Mouse (Mus musculus) lung, postnatal 10 days (tissue): ENCODE results near the gene Gm15155.
"Not testable (repeated sequence)": the region's sequence is repeated elsewhere in the genome, so short reads cannot be mapped to it uniquely, and the experiment has no call there.

Experiments used
- DNase-seq: peaks from one replicate; pipeline ENCODE4 v3.0.0; 2021

Gene Gm15155

DNA sequence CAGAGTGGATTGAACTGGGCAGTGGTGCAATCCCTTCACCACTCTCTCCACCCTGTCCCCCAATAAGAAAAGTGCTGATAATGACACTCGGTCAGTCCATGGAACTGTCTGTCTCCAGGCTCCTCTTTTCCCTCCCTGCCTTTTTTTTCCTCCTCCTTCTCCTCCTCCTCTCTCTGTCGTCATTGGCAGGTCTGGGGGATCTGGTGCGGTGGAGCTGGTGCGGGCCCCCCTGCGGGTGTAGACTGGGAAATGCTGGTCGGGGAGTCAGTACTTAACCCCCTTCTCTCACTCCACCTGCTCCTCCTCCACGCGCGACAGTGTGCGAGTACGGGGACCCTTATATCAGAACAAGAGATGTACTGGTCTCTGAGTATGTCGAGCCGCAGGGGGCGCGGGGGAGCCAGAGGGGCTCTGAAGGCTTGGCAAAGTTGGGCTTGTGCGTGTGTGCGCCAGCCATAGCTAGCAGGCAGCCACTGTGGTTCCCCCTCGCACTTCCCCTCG, at the start of gene Gm15155:
TSS of gene Gm15155 (plus strand) at position 401 of the 501 bp plus-strand sequence.
- no peak for DNase-seq

DNA sequence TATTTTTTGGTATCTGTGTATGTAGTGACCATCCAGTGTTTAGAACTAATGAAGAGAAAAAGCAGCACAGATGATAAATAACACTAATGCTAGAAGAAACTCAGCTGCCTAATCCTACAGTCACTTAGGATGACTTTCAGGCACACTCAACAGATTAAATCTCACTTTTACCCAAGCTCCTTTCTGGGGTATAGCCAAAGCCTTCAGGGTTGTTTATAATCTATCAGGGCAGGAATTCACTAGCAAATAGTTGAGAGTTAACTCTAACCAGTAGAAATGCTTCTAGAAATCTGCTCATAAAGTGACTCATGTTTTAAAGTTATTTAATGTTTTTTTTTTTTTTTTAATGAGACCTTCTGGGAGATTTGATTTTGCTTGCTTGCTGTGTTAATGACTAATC, 44.8 kb upstream of the Gm15155 start:
- DNase-seq = no peak

DNA sequence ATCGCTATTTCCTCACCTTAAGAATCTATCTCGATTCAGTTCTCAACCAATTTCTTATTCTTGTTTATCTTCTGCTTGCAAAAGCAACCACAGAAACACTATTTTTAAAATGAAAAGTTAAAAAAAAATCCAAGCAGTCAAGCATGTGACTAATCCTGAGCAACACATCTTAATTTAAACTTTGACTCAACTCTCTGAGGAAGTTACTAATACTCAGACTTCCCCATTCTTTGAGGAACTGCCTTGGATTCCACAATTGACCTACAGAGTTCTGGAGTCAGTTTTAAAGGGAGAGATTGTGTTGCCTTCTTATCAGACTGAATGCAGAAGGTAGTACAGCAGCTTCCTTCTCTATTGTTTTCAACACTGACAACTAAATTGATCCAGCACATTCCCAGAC, 40.0 kb upstream of the Gm15155 start:
- DNase-seq = no peak

DNA sequence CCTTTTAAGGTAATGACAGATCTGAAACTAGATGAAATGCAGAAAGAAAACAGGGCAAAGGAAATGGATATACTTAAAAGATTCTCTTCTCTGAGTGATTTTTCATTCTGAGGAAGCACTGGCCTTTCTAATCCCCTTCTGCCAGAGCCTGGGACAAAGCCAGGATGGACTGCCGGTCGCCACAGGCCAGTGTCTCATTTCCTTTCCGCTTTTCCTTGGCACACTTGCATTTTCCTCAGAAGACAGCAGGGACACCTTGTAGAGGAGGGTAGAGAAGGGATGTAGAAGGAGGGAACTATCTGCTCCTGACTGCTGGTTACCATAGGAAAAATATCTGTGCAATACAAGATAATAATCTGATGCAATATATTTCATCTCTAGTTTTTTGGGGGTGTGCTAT, 33.1 kb upstream of the Gm15155 start:
- DNase-seq = no peak

DNA sequence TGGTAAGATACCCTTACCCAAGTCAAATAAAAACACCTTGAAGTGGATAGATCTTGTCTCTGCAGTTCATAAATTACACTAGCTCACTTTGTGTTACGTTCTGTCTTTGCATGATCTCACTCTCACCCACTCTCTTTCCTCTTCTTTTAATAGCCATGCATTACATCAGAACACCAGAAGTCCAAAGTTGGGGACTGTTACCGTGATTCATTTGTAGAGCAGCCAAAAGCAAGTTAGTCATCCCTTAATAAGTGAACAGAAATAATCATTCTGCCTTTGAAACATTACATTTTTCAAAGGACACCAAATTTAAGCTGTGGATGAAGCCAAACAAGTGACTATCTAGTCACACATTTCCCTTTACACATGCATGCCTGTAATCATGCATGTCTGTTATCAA, 32.1 kb upstream of the Gm15155 start:
- no peak for DNase-seq

DNA sequence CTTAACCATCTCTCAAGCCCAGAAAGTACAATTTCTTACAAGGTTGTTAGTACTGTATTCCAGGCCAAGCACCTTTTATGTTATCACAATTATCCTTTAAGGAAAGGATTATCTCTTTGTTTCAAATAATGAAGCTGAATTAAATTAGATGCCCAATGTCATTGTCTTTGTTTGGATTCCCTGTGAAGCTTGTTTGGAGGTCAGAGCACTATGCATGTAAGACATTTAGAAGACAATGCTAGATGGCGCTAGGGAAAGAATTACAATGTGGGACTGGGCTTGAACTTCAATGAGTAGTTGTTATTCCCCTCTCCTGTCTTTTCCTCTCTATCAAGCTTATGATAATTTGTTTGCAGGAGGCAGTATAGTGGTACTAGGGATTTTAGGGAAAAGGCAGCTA, 29.9 kb upstream of the Gm15155 start:
- no peak for DNase-seq

DNA sequence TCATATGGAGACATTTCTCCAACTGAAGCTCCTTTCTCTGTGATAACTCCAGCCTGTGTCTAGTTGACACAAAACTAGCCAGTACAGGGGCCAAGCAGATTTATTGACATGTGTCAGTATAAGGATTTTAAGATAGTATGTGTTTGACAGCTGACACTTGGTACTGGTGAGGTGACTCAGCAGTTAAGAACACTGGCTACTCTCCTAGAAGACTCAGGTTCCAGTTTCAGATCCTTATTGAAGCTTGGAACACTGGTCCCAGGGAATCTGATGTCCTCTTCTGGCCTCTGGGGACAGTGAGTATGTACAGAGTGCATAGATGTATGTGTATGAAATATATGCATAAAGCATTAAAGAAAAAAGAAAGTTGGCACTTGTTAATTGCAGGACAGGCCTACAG, 28.2 kb upstream of the Gm15155 start:
- DNase-seq = no peak

DNA sequence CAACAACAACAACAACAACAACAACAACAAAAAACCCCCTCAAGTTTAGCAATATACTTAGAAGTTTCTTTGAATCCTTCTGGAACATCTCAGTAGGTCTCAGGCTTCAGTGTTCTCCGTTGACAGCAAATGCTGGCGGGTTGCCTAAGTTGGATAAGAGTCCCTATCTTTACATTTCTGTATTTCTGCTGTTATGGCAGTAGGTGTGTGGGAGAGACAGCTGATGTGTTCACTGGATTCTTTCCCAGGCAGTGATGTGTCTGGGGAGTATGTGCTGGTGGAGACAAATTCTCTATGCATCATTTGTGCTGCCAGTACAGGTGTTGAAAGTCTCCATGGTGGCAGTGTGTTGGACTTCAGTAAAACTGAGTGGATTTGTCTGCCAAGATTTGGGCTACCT, 23.3 kb upstream of the Gm15155 start:
- DNase-seq = no peak

DNA sequence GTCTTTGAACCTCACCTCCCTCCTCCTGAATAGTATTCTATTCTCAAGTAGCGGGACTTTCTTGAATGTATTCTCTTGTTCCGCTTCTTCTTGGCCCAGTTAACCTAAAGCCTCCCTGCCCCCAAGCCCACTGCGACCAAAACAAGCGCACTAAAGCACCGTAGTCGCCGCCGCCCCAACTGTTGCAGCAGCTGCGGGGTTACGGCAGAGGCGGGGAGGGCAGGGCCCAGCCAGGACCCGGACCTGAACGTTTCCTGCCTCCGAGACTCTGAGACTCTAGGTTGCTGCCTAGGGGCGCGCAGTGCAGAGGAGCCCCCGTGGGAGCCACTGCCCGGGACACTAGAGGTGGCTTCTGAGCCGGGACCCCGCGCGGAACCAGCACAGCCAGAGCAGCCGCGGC, 2.0 kb upstream of the Gm15155 start:
- no peak for DNase-seq

DNA sequence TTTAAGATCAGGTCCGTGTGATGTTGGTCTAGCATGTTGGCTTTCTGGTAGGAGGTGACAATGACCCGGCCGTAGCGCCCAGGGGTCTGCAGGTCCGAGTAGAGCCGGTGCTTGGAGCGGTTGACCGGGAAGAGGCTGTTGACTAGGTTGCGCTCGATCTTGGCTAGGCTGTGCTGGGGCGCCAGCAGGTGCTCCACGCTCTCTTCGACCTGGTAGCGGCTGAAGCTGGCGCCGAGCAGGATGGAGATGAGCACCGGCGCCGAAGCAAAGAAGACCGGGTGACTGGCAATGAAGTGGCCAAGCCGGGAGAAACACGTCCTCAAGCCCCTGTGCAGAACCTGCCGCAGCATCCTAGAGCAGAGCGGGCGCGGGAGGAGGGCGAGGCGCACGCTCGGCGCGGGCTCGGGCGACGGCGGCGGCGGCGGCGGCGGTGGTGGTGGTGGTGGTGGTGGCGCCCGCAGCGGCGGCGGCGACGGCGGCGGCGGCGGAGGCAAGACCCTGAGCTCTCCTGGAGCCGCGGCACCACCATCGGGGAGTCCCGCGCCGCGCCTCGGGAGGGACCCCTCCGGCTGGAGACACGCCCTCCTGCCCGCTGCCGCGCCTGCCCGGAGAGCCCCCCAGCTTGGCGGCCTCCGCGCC, 1.5 kb upstream of the Gm15155 start:
- DNase-seq = no peak

DNA sequence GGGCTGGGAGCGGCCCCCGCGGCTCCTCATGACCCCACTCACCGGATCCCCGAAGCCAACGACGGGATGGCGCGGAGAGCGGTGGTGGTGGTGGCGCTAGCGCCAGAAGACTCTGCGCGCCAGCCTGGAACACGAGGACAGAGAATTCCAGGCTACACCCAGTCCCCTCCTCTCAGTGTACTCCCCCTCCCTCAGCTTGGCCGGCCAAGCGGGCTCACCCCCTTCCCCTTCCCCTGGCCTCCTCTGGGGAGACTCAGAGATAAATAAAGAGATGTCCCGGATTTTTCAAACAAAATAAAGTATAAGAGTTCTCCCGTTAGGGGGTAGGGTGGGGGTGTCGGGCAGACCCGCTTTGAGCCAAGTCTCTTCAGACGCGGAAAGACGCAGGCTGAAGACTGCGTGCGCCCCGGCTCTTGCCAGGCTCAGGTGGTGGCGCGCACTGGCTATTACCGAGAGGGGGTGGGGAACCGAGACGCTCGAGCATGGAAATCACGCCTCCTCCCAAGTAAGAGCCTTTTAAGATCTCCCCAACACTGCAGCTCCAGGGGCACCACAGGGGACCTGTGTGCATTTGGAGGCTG, 750 bp upstream of the Gm15155 start, which contains the start of gene Ptchd1:
TSS of gene Ptchd1 (minus strand) at position 114 of the 581 bp plus-strand sequence.
- no peak for DNase-seq

DNA sequence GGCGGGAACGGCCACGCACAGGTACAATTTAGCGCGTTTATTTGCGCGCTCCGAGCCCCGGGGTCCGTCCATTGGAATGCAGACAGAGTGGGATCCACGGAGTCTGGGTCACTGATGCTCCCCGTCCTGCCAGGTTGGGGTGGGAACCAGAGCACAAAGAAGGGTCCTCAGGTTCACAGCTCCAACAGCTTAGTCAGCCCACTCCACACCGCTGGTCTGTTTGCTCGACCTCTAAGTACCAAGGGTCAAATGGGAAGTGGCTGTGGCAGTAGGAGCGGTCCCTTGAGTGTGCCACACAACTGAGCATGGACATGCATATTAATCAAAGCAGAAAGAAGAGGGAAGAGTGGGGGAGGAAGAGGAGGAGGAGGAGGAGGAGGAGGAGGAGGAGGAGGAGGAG, 354 bp downstream of the Gm15155 start:
- DNase-seq = no peak

DNA sequence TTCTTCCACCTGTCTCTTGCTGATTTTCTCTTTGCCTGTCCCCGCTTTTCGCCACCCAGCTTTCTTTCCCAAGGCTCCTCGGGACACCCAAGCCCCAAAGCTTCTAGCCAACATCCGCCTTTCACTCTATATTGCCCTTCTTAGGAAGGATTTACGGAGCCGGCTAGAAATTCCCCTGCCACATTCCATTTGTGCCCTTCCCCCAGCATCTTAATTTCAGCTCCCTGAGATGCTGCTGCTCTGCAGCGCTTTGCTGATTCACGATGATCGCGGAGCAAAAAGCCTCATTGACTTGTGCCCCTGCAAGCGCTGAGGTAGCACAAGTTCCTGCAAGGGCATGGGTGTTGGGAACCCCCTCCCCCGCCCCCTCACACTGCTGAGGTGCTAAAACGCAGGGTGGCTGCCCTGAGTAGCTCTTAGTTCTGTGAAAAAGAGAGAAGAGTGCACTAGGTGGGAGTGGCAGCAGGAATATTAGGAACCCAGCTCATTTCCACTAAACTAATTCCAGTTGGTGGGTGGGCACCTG, 1.2 kb downstream of the Gm15155 start:
- no peak for DNase-seq

DNA sequence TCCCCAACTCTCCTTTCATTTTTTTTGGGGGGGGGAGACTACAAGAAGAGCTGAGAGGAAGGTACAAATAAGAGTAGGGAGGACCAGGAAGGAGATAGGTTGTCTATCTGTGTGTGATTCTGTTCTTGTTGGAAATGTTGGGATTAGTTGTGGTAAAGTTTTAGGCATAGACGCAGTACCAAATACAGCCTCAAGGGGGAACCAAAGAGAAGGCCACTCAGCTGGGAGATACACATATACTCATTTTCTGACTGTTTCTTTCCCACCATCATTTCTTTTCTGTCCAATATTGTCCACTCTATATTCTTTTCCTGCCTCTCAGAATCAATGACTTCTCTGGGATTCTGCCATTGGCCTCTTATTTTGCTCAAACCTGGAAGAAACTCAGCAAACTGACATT, 19.4 kb downstream of the Gm15155 start:
- no peak for DNase-seq

DNA sequence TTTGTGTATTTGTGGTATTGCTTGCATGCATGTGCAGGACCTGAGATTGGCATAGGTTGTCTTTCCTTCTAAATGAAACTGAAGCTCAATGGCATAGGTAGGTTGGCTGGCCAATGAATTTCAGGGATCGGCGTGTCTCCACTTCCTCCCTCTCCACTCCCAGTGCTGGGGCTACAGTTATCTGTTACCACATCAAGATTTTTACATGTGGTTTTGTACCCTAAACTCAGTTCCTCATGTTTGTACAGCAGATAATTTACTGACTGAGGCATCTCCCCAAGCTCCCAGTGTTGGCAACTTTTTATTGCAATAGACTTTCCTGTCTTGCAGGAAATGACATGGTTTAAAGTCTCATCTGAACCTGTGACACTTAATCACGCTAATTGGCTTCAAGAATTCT, 21.4 kb downstream of the Gm15155 start:
- DNase-seq = no peak

DNA sequence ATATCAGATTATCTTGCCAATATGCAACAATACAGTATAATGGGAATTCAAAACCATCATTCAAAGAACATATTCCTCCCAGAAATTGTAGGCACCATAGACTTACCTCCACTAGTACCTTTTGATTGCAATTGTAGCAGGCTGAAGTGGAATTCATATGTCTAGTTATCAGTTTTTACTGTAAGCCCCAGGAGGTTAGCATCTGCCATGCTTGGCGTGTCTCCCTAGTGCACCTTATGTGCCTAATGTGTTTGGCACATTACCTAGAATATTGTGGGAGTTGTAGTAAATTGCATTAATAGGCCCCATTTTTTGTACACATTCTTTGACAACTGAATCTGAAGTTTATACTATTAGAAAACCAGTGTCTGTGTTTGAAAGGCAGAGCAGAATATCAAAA, 33.4 kb downstream of the Gm15155 start:
- no peak for DNase-seq

DNA sequence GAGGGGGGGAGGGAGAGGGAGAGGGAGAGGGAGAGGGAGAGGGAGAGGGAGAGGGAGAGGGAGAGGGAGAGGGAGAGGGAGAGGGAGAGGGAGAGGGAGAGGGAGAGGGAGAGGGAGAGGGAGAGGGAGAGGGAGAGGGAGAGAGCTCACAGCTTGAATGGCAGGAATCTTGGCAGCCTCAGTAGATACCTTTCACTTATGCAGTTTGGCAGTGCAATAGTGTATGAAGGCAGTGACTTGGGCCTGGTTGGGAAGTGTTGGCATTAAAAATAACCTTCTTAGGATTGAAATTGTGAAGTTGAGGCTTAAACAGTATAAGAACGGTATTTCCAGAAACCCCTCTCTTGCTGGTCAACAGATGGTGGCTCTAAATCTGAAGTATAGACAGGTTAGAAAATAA, 65.9 kb downstream of the Gm15155 start:
- not testable (repeated sequence) for DNase-seq

DNA sequence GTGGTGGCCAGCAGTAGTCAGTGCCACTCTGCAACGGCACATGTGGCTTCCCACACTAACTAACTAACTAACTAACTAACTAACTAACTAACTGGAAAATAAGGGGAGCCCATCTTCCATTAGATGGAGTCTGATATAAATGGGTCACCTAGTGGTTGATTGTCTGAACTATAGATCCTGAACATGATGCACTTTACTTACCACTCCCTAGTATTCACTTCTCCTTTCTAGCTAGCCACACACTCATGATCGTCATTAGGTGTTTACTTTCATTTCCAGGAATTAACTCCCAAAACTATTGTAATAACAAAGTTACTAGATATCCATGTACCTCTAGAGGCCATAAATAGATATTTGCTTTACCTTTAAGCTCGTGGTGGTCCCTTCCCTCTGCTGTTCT, 99.6 kb downstream of the Gm15155 start:
- no peak for DNase-seq

DNA sequence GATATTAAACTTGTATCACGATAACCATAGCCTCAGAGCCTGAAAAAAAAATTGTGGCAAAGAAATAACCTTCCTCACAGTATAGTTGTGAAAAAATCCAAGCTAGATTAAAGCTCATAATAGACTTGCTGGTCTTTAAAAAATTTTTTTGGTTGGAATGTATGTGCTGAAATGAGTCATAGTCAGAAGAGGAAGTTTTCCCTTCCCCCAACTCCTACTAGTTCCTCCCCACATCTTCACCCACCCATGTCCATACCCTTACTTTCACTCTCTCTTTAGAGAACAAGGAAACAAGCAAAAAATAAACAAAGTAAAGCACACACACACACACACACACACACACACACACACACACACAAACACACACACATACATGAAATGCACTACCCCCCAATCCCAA, 103.8 kb downstream of the Gm15155 start:
- DNase-seq = no peak

DNA sequence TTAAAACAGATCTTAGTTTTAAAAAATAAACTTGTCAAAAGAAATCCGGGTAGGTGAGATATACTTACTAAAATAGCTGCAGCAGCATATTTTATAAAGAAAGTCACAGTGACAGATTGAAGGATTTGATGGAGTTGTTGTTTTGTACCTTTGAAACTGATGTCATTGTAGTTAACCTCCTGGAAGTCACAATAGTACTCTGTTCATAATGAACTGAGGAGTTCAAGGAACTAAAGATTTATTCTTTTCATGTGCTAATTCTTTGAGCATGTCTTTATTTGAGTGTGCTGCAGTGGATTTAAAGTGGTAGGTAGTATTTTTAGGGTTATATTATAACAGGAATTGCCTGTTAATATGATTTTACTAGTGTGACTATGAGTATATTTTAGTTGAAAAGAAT, 263.6 kb downstream of the Gm15155 start:
- DNase-seq = no peak

DNA sequence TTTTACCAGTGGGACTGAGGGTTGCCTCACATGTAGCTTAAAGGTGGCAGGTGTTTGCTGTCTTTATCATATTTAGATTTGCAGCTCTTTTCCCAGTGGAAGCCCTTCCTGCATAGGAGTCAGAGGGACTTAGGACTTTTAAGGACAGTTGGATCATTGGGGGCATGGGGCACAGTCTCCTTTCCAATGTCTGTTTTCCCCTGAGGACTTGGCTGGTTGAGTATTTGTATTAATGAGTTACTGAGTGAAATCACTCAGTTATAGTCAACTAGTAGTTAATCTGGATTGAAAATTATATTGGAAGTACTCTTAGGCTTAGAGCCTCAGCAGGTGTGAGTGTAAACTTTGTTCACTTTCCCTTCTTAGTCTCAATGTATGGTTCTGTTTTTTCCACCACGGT, 275.5 kb downstream of the Gm15155 start:
- DNase-seq = no peak

DNA sequence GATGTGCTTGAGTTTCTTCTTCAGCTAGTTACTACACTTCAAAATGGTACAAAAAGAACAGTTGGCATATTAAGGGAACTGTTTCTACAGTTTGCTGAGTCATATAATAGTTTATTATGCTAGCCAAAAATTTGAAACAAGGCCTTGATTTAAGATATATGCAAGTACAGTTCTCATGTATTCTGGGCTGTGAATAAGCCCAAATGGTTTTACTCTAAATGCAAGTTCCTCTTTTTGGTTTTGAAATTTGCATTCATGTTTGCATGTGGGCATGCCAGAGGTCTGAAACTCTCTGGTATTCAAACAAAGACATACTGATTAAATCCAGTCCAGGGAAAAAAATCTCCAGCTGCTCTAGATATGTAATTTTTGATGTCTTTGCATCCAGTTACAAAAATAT, 277.2 kb downstream of the Gm15155 start:
- DNase-seq = no peak

DNA sequence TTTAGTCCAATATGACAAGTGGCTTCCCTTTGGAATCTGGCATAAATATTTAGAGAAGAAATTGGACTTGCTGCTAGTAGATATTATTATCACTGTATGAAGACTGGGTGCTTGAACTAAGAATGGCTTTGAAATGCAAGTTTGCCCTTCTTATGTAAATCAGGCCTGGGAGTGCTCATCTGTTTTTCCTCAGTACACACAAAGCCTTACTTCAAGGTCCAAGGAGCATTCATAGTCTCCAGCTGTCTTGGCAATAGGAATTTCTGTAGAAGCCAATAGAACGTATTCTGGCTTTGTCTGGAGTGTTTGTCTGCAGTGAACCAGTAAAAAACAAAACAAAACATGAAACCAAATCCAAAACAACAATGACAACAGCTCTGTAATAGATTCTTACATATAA, 278.6 kb downstream of the Gm15155 start:
- DNase-seq = no peak

DNA sequence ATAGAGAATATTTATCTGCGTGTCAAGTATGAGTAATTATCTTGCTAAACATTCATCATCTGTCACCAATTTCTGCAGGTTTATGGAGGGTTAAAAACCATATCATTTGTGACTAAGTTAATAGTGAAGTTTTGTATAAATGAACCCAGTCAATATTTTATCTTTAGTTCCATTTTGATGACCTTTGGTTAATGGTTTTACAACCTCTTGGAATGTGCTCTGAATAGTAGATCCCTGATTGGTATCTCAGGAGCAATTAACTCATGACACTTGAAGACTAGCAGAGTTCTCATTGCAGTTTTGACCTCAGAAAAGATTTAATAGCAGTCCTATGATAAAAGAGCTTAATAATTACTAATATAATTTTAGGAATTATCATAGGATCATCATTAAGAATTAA, 385.2 kb downstream of the Gm15155 start:
- no peak for DNase-seq

DNA sequence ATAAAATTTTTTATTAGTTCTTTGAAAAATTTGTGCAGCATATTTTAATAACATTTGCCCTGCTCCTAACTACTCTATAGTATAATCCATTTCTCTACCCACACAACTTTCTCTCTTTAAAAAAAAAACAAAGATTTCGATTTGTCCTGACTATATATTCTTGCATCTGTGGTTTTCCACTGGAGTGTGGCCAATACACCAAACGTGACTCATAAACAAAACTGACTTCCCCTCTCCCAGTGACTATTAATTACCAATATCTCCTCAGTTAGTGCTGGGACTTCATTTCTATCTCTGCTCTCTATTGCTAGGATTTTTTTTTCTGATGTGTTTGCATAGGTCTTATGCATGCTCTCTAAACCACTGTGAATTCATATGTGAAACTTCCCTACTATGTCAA, 531.2 kb downstream of the Gm15155 start:
- DNase-seq = no peak
